Mouse (Mus musculus) urinary bladder, postnatal 4 days (tissue): ENCODE measurements around the gene Gm49380.
A peak's percentile ranks its signal among the peaks of the same experiment; 100 is the strongest.

Experiments used
- DNase-seq, 2 experiments: peaks; one replicate each; pipeline ENCODE4 v3.0.0; 2021 to 2022; ENCODE audit warnings: low spot score in 2 of 2

The Gm49380 gene

GRCm38 (mm10) chr9:44075996-44076763 is 37.1 kb downstream of the Gm49380 start:
- DNase-seq, result no peak

- DNase-seq, result no peak
Measured at GRCm38 (mm10) chr9:44075276-44075995, 37.9 kb downstream of the Gm49380 start.

GRCm38 (mm10) chr9:44074395-44075275 is 38.7 kb downstream of the Gm49380 start:
- DNase-seq, result no peak

- DNase-seq, result no peak
Measured at GRCm38 (mm10) chr9:44073115-44073514, 40.2 kb downstream of the Gm49380 start.

- no peak for DNase-seq
Measured at GRCm38 (mm10) chr9:44072599-44072915, 40.7 kb downstream of the Gm49380 start.

GRCm38 (mm10) chr9:44071914-44072598 is 41.2 kb downstream of the Gm49380 start:
- DNase-seq, result no peak

GRCm38 (mm10) chr9:44070844-44071231 is 42.5 kb downstream of the Gm49380 start:
- DNase-seq, result no peak

- no peak for DNase-seq
Measured at GRCm38 (mm10) chr9:44070113-44070843, 43.0 kb downstream of the Gm49380 start.

- no peak for DNase-seq
Measured at GRCm38 (mm10) chr9:44069252-44069651, 44.0 kb downstream of the Gm49380 start.

- no peak for DNase-seq
Measured at GRCm38 (mm10) chr9:44067960-44068330, 45.4 kb downstream of the Gm49380 start.

GRCm38 (mm10) chr9:44067241-44067959 is 45.9 kb downstream of the Gm49380 start:
- DNase-seq, result no peak

GRCm38 (mm10) chr9:44066785-44067225 is 46.5 kb downstream of the Gm49380 start, which contains the start of gene Usp2:
Gene Usp2, plus strand, starts transcription at chr9:44067021.
- DNase-seq, result peak; percentile 98 to 99

GRCm38 (mm10) chr9:44065177-44065576 is 48.1 kb downstream of the Gm49380 start:
- no peak for DNase-seq

- no peak for DNase-seq
Measured at GRCm38 (mm10) chr9:44058606-44059005, 54.7 kb downstream of the Gm49380 start.

- no peak for DNase-seq
Measured at GRCm38 (mm10) chr9:44053936-44054335, 59.4 kb downstream of the Gm49380 start.

- no peak for DNase-seq
Measured at GRCm38 (mm10) chr9:44052855-44053254, 60.4 kb downstream of the Gm49380 start.

GRCm38 (mm10) chr9:44049381-44050165 is 63.7 kb downstream of the Gm49380 start:
- no peak for DNase-seq

- no peak for DNase-seq
Measured at GRCm38 (mm10) chr9:44048541-44049380, 64.5 kb downstream of the Gm49380 start.
